Mouse (Mus musculus) small intestine, adult 2 months (tissue): ENCODE measurements around the gene Dydc1.

Experiments
- CTCF ChIP-seq: fragments of 200-500 bp; IDR thresholded peaks from 2 replicates; pipeline ENCODE4 v1.5.1; 2012; ENCODE audit warnings: low read depth, mild to moderate bottlenecking, control low read depth, inconsistent platforms, low read length, moderate library complexity, mixed read lengths; ENCODE audit not compliant: insufficient replicate concordance, insufficient read length; ENCODE audit errors: extremely low read depth
- POLR2A ChIP-seq: fragments of 200-500 bp; IDR thresholded peaks from 2 replicates; pipeline ENCODE4 v1.6.1; 2012; ENCODE audit warnings: low read depth, mild to moderate bottlenecking, control low read depth, inconsistent platforms, low read length, moderate library complexity

DNA sequence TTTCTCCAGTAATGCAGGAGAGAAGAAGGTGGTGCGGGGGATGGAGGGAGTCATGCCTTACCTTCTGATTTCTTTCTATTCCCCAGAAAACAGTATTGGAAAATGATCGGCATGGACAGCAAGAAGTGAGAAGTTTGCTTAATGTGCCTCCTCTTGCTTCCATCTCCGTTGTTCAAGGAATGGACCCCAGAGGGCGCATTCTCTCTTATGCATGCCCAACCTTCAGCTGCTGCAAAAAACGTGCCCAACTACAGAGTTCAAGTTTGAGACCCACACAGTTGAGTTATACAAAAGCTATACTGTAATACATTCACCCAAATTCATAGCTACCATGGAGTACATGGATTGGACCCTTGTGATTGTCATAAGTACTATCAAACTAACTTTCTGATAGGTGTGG, 20.2 kb upstream of the Dydc1 start:
- TF ChIP-seq CTCF (no peak), POLR2A (no peak)
